Mouse (Mus musculus) forebrain, embryonic 16.5 days (tissue): ENCODE data around the gene Gpr33. TPM values are rescaled to one million over a fixed set of nuclear protein-coding genes. Genes with fewer than 3 reads are reported as not detected.

Experiments used
- polyA plus RNA-seq: library from polyadenylated mRNA; unstranded; fragments of >200 nt; fragmentation: Nextera tagmentation; extraction: Ambion mirVana; gene quantifications from 2 replicates; pipeline ENCODE4 v1.2.1, GENCODE M21; 2015

Gpr33 gene
- polyA plus RNA-seq, 1 experiment from 2014 or later, result not detected

Other genes starting within 250 kb of the Gpr33 start
- 39.4 and 41.7 TPM in 2 replicates for gene Hectd1, start 198.5 kb downstream of the Gpr33 start, polyA plus RNA-seq
- 6.3 and 6.4 TPM in 2 replicates for gene Heatr5a, start 56.7 kb downstream of the Gpr33 start, polyA plus RNA-seq
- gene Dtd2, start 21.6 kb downstream of the Gpr33 start, polyA plus RNA-seq, result 15.7 and 16.0 TPM in 2 replicates
- 9.5 and 9.6 TPM in 2 replicates for gene Nubpl, start 69.7 kb upstream of the Gpr33 start, polyA plus RNA-seq